Mouse (Mus musculus): ENCODE data around the gene Irf1.

DNA sequence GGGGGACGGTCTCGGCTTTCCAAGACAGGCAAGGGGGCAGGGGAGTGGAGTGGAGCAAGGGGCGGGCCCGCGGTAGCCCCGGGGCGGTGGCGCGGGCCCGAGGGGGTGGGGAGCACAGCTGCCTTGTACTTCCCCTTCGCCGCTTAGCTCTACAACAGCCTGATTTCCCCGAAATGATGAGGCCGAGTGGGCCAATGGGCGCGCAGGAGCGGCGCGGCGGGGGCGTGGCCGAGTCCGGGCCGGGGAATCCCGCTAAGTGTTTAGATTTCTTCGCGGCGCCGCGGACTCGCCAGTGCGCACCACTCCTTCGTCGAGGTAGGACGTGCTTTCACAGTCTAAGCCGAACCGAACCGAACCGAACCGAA lies at the start of gene Irf1:
- TF ChIP-seq CTCF (conservative IDR thresholded peaks at IDR 0.05; ENCODE audit: insufficient read depth, insufficient read length, low read depth, low read length) = no peak
- TF ChIP-seq POLR2A (IDR thresholded peaks at IDR 0.05; ENCODE audit: low read depth, low read length) = peak; percentile 70

Measured in kidney, adult 2 months (tissue).